Mouse (Mus musculus) regulatory T cell (primary cell): Measurements from ENCODE around the gene Arhgap25.

Experiments
- in situ Hi-C: fragments of 300-600 bp; cut with MboI, MseI; formaldehyde crosslinking; loops from one replicate; pipeline ENCODE4 v1.15.1; 2025; ENCODE audit warnings: high pct_unique_total_duplicates

Arhgap25 gene

GRCm38 (mm10) chr6:87504875-87505274, 28.2 kb downstream of the Arhgap25 start:
- in situ Hi-C loops, result no loop called here

- in situ Hi-C loops, result no loop called here
Observed at GRCm38 (mm10) chr6:87503976-87504375, 29.1 kb downstream of the Arhgap25 start.

DNA sequence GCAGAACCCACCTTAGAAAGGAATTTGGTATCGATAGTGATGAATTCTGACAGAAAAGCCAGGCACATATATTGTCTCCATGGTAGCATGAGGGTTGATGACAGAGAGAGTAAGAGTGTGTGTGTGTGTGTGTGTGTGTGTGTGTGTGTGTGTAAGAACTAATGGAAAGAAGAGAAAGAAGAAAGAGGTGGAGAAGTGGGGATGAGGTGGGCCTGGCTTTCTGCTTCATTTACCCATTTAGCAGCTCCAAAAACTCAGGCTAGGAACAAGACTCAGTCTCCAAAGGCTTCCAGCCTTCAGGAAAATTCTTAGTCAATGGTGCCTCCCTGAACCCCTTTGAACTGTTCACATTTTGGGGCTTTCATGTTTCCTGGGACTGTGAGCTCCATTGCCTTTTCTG, 29.5 kb downstream of the Arhgap25 start:
- in situ Hi-C loops, result no loop called here

DNA sequence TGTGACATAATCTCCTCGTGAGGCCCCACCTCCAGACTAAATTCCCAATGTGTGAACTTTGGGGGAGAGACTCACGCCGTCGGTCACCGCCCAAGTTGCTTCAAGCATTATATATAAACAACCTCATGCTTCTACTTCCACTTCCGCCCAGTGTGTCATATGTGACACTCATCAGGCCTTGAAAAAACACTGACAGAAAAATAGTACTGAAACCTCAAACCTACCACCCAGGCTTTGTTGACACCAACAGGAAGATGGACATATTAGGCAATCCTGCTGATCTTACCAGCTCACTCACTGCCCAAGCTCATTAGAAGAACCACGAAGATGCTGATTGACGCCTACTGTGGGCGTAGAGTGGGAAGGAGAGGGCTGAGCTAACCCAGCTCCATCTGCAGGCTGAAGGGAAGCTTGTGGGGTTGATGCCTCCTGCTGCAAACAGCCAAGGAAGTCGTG, 30.2 kb downstream of the Arhgap25 start:
- in situ Hi-C loops, result no loop called here

DNA sequence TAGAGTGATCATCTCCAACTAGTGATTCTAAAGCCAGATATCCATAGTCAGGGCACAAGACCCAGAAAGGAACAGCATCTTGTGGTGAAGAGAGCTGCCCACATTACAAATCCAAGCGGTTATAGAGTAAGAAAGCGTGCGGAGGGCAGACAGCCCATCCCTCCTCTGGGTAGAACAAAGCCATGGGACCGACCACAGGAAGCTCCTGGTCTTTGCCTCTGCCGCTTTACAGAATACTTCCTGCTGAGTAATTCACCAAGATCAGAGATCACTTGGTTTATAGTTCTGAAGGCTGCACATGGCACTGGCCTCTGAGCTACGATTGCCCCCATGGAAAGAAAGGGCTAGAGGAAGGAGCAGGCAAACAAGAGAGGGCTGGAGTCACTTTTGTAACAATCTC, 30.6 kb downstream of the Arhgap25 start:
- in situ Hi-C loops, result no loop called here

DNA sequence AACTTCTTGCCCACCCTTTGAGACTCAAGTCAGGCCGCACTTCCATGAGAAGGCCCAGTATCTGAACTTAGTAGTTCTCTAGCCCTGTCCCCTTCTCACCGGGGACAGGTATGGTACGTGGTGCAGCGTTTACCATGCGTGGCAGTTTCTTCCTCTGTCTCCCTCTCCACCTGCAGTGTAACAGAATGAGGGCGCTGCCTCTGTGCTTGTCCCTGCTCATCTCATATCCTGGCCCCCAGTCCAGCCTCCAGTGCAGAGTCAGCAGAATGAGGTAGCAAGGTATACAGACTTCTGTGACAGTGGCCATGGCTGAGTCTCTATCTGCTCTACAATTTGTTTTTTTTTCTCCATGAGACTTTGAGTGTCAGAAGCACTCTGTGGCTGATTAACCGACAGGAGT, 32.4 kb downstream of the Arhgap25 start:
- in situ Hi-C loops, result no loop called here

GRCm38 (mm10) chr6:87499791-87500190, 33.3 kb downstream of the Arhgap25 start:
- in situ Hi-C loops, result no loop called here

DNA sequence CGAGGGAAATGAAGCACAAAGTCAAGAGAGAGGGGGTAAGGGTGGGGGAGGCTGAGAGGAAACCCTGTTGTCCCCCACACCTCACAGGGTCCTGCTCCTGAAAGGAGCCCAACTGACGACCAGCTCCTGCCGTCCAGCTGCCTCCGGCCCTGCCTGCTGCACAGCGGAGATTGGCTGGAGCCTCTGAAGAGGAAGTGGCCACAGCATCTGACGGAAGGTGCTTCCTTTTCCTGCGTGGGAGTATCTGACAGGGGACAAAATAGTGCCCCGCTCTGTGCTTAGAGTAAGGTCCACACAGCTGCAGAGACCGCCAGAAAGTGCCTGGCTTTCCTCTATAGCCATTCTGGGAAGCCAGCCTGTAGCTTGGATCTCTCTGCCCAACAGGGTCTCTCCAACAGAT, 36.9 kb downstream of the Arhgap25 start:
- in situ Hi-C loops, result no loop called here

- in situ Hi-C loops, result no loop called here
Observed at GRCm38 (mm10) chr6:87494339-87494738, 38.7 kb downstream of the Arhgap25 start.

- in situ Hi-C loops, result no loop called here
Observed at GRCm38 (mm10) chr6:87487657-87488426, 45.2 kb downstream of the Arhgap25 start.

DNA sequence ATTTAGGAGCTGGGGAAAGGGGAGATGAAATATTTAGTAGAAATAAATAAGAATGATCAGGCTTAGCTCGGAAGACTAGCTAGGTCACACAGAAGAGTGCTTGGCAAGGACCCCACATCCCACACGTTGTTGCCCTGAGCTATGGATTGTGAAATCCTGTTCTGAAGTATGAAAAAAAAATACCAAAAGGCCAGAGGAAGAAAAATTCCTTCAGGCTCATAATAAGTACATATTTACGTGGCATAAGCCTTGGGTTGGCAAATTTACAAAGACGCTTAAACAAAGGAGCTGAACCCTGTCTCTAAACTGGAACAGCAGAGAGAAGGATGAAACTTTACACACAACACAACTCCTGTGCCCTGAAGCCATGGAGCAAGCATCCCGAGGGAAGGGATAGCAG, 48.3 kb downstream of the Arhgap25 start:
- in situ Hi-C loops, result no loop called here

- in situ Hi-C loops, result no loop called here
Observed at GRCm38 (mm10) chr6:87483900-87484289, 49.2 kb downstream of the Arhgap25 start.

GRCm38 (mm10) chr6:87483224-87483899, 49.7 kb downstream of the Arhgap25 start:
- in situ Hi-C loops, result no loop called here

DNA sequence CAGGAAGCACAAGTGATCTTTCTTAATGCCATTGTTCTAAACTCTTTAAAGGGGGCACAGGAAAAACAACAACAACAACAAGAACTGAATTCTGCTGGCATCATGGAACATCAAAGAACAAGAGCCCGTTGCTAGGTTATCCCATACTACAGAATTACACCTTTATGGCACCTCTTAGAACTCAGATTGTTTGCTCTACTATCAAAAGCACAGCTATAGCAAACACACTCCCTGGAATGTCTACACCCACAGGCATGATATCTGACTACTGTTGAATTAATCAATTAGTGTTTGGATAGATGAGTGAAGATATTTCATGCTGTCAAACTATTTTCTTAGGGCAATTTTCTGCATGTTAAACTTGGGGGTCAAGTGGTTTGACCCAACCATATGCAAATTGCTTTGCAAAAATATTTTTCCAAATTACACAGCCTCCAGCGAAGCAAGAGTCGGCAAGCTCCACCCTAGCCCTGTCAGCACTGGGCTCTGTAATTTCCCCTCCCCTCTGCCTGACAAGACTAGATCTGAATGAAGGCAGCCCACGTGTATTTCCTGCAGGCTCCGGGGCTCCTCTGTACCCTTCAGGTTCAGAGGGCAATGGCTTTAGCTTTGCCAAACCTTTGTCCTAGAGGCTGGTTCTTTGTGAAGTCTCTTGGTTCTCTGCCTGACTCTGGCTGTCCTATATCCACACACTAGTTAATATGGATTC, 53.6 kb downstream of the Arhgap25 start:
- in situ Hi-C loops, result no loop called here

GRCm38 (mm10) chr6:87478847-87479246, 54.2 kb downstream of the Arhgap25 start:
- in situ Hi-C loops, result no loop called here

DNA sequence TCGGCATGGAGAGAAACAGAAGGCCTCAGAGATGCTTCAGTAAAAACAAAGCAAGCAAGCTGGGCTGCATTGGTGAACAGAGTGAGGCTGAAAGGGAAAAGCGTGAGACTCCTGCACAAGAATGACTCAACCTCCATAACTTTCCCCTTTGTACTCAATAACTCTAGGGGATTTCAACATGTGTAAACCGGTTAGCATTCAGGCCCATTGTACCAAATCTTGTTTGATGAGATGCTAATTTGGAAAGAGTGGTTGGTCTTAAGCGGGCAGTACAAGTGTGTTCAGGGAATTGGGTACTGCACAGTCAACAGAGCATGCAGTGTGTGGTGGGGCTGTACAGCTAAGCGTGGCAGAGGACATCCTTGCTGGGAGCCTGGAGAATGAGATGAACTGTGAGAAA, 57.8 kb downstream of the Arhgap25 start:
- in situ Hi-C loops, result no loop called here

DNA sequence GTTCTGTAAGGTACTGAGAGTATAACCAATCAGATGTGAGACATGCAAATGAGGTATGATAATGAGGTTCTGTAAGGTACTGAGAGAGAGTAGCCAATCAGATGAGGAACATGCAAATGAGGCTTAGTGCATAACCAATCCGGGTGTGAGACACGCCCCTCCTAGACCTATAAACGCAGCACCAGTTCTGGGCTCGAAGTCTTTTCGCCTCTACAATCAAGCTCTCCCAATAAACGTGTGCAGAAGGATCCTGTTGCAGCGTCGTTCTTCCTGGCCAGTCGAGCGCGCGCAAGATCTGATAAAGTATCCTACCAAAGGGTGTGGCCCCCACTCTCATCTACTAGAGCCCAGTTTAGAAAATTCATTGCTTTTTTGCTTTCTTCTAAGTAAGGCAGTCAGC, 63.0 kb downstream of the Arhgap25 start:
- in situ Hi-C loops, result loop anchor here (5.0 to 25.0 kb wide), 2 partner anchors 42 to 192 kb away; partner anchors contain the start of gene Aplf

- in situ Hi-C loops, result loop anchor here (5.0 to 25.0 kb wide), 2 partner anchors 89 to 194 kb away; partner anchors contain the start of gene Aplf
Observed at GRCm38 (mm10) chr6:87468372-87468771, 64.7 kb downstream of the Arhgap25 start.

- in situ Hi-C loops, result loop anchor here (5.0 to 25.0 kb wide), 2 partner anchors 90 to 195 kb away; partner anchors contain the start of gene Aplf
Observed at GRCm38 (mm10) chr6:87467373-87467772, 65.7 kb downstream of the Arhgap25 start.

DNA sequence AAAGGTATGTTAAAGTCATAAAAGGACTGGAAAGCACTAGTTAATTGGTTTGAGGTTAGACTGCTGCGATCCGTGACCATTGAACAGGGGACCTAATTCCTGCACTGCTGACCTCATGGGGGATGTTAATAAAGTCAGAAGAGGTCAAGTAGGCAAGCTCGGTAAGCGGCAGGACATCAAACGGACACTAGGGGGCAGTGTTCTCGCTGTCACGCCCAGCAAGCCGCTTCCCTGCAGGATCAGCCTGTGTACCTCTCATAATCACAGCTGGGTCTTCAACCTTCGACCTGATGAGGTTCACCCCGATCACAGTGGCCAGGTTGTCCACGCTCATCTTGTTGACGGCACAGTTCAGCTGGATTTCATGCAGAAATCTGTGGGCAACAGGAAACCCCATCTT, 66.8 kb downstream of the Arhgap25 start:
- in situ Hi-C loops, result loop anchor here (5.0 to 25.0 kb wide), 2 partner anchors 91 to 196 kb away; partner anchors contain the start of gene Aplf

DNA sequence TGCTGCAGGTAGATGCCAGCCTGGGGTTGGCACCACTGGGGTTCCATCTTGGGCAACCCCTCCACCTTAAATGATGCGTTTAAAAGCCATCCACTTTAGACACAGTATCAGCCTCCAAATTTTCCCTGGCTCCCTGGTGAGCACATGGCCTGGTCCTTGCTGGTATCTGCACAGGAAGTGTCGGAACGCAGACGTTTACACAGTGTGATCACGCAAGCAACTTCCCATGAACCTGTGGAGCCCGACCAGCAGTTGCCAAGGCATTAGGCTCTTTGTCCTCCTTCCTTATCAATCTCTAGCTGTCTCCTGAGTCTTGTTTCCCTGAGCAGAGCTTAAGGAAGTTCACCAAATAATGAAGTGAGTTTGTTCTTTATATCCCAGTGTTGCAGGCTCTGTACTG, 77.6 kb downstream of the Arhgap25 start:
- in situ Hi-C loops, result loop anchor here (25.0 kb wide), 1 partner anchor 207 kb away; the partner anchor contains the start of gene Aplf

DNA sequence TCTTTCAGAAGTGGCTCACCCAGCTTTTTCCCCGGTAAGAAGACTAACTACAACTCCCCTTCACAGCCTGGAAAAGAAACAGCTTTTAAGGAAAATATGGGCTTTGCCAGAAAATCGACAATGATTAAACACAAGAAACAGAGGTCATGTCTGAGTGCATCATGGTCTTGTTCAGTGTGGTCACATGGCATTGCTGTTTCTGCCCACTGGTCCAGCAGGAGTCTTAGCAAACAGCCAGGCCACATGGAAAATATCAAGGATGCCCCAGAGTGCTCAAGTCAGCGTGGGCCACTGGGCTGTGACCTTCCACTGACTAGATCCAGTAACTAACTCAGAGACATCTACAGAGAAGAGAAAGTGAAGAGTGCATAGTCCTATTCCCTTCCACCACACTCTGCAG, 81.3 kb downstream of the Arhgap25 start:
- in situ Hi-C loops, result loop anchor here (5.0 to 25.0 kb wide), 2 partner anchors 54 to 211 kb away; partner anchors contain the start of gene Aplf
